Mouse (Mus musculus): ENCODE measurements at regions not wholly inside any gene's neighbourhood (a gene's known extent, or its start where the extent isn't known, plus 50 kb on each side); places are given as distances from the start of the nearest gene placed in this dataset.
"Not testable (repeated sequence)": the region's sequence is repeated elsewhere in the genome, so short reads cannot be mapped to it uniquely, and the experiment has no call there.

- Histone ChIP-seq H3K4me1 (0 out of 2 replicates have a peak, but pooled peaks cover 4% of the 10 kb centered on the region), H3K27ac (replicated peaks) (no peak overlapping the region), H3K9ac (no peak overlapping the region), H3K36me3 (no peaks in the 10 kb centered on the region), H3K4me2 (no peak overlapping the region), H3K4me3 (no peak overlapping the region), H3K27me3 (replicated peaks) (no peaks in the 10 kb centered on the region), H3K9me3 (no peaks in the 10 kb centered on the region)
- ATAC-seq (ENCODE audit: extremely low read depth, insufficient number of reproducible peaks, low FRiP score, low TSS enrichment) = no peak
- WGBS = 82% methylated on average over 6 of the region's 6 CpGs
These were observed 818.0 kb upstream of the Sox9 start for GRCm38 (mm10) chr11:111964066-111964465.

- H3K4me1 ChIP-seq = 0 out of 2 replicates have a peak, but pooled peaks cover 6% of the 10 kb centered on the region
- no peak overlapping the region for H3K4me3 ChIP-seq
- no peak overlapping the region for H3K4me2 ChIP-seq
- no peak overlapping the region for H3K27ac ChIP-seq (replicated peaks)
- no peaks in the 10 kb centered on the region for H3K9me3 ChIP-seq
- WGBS = 81% methylated on average over 3 of the region's 3 CpGs
- no peaks in the 10 kb centered on the region for H3K36me3 ChIP-seq
- ATAC-seq (ENCODE audit: extremely low read depth, insufficient number of reproducible peaks, low FRiP score, low TSS enrichment) = no peak
- H3K9ac ChIP-seq = no peak overlapping the region
- no peaks in the 10 kb centered on the region for H3K27me3 ChIP-seq (replicated peaks)
These were observed 815.6 kb upstream of the Sox9 start for GRCm38 (mm10) chr11:111966401-111966800.

GRCm38 (mm10) chr11:111971001-111971400 is 811.0 kb upstream of the Sox9 start:
- Histone ChIP-seq H3K36me3 (no peaks in the 10 kb centered on the region), H3K9ac (no peak overlapping the region), H3K9me3 (no peaks in the 10 kb centered on the region), H3K27me3 (replicated peaks) (no peaks in the 10 kb centered on the region), H3K4me3 (no peak overlapping the region), H3K4me2 (no peak overlapping the region), H3K27ac (replicated peaks) (no peak overlapping the region), H3K4me1 (0 out of 2 replicates have a peak, but pooled peaks cover 6% of the 10 kb centered on the region)
- WGBS = 63% methylated on average over 4 of the region's 4 CpGs
- no peak for ATAC-seq (ENCODE audit: extremely low read depth, insufficient number of reproducible peaks, low FRiP score, low TSS enrichment)

- ATAC-seq (ENCODE audit: extremely low read depth, insufficient number of reproducible peaks, low FRiP score, low TSS enrichment) = no peak
- Histone ChIP-seq H3K9me3 (no peaks in the 10 kb centered on the region), H3K36me3 (no peaks in the 10 kb centered on the region), H3K27ac (replicated peaks) (no peak overlapping the region), H3K4me3 (no peak overlapping the region), H3K4me2 (no peak overlapping the region), H3K27me3 (replicated peaks) (no peaks in the 10 kb centered on the region), H3K4me1 (no peaks in the 10 kb centered on the region), H3K9ac (no peak overlapping the region)
- 79% methylated on average over 4 of the region's 4 CpGs for WGBS
These were observed 803.4 kb upstream of the Sox9 start for GRCm38 (mm10) chr11:111978667-111979066.

- H3K4me2 ChIP-seq = no peak overlapping the region
- H3K4me1 ChIP-seq = no peaks in the 10 kb centered on the region
- H3K9ac ChIP-seq = no peak overlapping the region
- H3K27me3 ChIP-seq (replicated peaks) = no peaks in the 10 kb centered on the region
- no peak for ATAC-seq (ENCODE audit: extremely low read depth, insufficient number of reproducible peaks, low FRiP score, low TSS enrichment)
- no peak overlapping the region for H3K27ac ChIP-seq (replicated peaks)
- H3K9me3 ChIP-seq = no peaks in the 10 kb centered on the region
- no peak overlapping the region for H3K4me3 ChIP-seq
- no peaks in the 10 kb centered on the region for H3K36me3 ChIP-seq
- WGBS = 65% methylated on average over 4 of the region's 4 CpGs
These were observed 785.6 kb upstream of the Sox9 start for GRCm38 (mm10) chr11:111996395-111996794.

GRCm38 (mm10) chr11:112010848-112011247 is 771.2 kb upstream of the Sox9 start:
- ATAC-seq (ENCODE audit: extremely low read depth, insufficient number of reproducible peaks, low FRiP score, low TSS enrichment); H3K9ac ChIP-seq; H3K9me3 ChIP-seq; H3K4me2 ChIP-seq; H3K4me3 ChIP-seq; H3K27ac ChIP-seq (replicated peaks); H3K4me1 ChIP-seq; H3K36me3 ChIP-seq; H3K27me3 ChIP-seq (replicated peaks): not testable (repeated sequence)
- 55% methylated on average over 1 of the region's 2 CpGs for WGBS

GRCm38 (mm10) chr11:112017906-112018305 is 764.1 kb upstream of the Sox9 start:
- H3K4me3 ChIP-seq = no peak overlapping the region
- no peak overlapping the region for H3K27ac ChIP-seq (replicated peaks)
- no peaks in the 10 kb centered on the region for H3K36me3 ChIP-seq
- no peaks in the 10 kb centered on the region for H3K9me3 ChIP-seq
- H3K9ac ChIP-seq = no peak overlapping the region
- no peak overlapping the region for H3K4me2 ChIP-seq
- 73% methylated on average over 3 of the region's 3 CpGs for WGBS
- no peak for ATAC-seq (ENCODE audit: extremely low read depth, insufficient number of reproducible peaks, low FRiP score, low TSS enrichment)
- H3K27me3 ChIP-seq (replicated peaks) = no peaks in the 10 kb centered on the region
- no peaks in the 10 kb centered on the region for H3K4me1 ChIP-seq

GRCm38 (mm10) chr11:112028031-112028430 is 754.0 kb upstream of the Sox9 start:
- no peak overlapping the region for H3K9ac ChIP-seq
- no peak overlapping the region for H3K27ac ChIP-seq (replicated peaks)
- H3K36me3 ChIP-seq = no peaks in the 10 kb centered on the region
- H3K4me3 ChIP-seq = no peak overlapping the region
- WGBS = 73% methylated on average over 5 of the region's 5 CpGs
- no peaks in the 10 kb centered on the region for H3K27me3 ChIP-seq (replicated peaks)
- no peak overlapping the region for H3K4me2 ChIP-seq
- no peak for ATAC-seq (ENCODE audit: extremely low read depth, insufficient number of reproducible peaks, low FRiP score, low TSS enrichment)
- H3K4me1 ChIP-seq = no peaks in the 10 kb centered on the region
- H3K9me3 ChIP-seq = 0 out of 2 replicates have a peak, but pooled peaks cover 5% of the 10 kb centered on the region

- no peaks in the 10 kb centered on the region for H3K36me3 ChIP-seq
- 89% methylated on average over 11 of the region's 11 CpGs for WGBS
- H3K27me3 ChIP-seq (replicated peaks) = no peaks in the 10 kb centered on the region
- H3K4me2 ChIP-seq = no peak overlapping the region
- H3K4me1 ChIP-seq = no peaks in the 10 kb centered on the region
- H3K9me3 ChIP-seq = no peaks in the 10 kb centered on the region
- no peak overlapping the region for H3K4me3 ChIP-seq
- H3K27ac ChIP-seq (replicated peaks) = no peak overlapping the region
- no peak overlapping the region for H3K9ac ChIP-seq
- no peak for ATAC-seq (ENCODE audit: extremely low read depth, insufficient number of reproducible peaks, low FRiP score, low TSS enrichment)
These were observed 743.3 kb upstream of the Sox9 start for GRCm38 (mm10) chr11:112038741-112039140.

GRCm38 (mm10) chr11:112044455-112044854 is 737.6 kb upstream of the Sox9 start:
- Histone ChIP-seq H3K27me3 (replicated peaks) (no peaks in the 10 kb centered on the region), H3K4me3 (no peak overlapping the region), H3K27ac (replicated peaks) (no peak overlapping the region), H3K9me3 (no peaks in the 10 kb centered on the region), H3K4me2 (no peak overlapping the region), H3K36me3 (no peaks in the 10 kb centered on the region), H3K9ac (no peak overlapping the region), H3K4me1 (no peaks in the 10 kb centered on the region)
- ATAC-seq (ENCODE audit: extremely low read depth, insufficient number of reproducible peaks, low FRiP score, low TSS enrichment) = no peak
- 44% methylated on average over 5 of the region's 5 CpGs for WGBS

GRCm38 (mm10) chr11:112045353-112045752 is 736.7 kb upstream of the Sox9 start:
- Histone ChIP-seq H3K4me1 (no peaks in the 10 kb centered on the region), H3K9me3 (no peaks in the 10 kb centered on the region), H3K4me3 (no peak overlapping the region), H3K36me3 (no peaks in the 10 kb centered on the region), H3K4me2 (no peak overlapping the region), H3K27ac (replicated peaks) (no peak overlapping the region), H3K27me3 (replicated peaks) (no peaks in the 10 kb centered on the region), H3K9ac (no peak overlapping the region)
- ATAC-seq (ENCODE audit: extremely low read depth, insufficient number of reproducible peaks, low FRiP score, low TSS enrichment) = no peak
- 60% methylated on average over 2 of the region's 2 CpGs for WGBS

- Histone ChIP-seq H3K4me3 (no peak overlapping the region), H3K9me3 (no peaks in the 10 kb centered on the region), H3K27me3 (replicated peaks) (no peaks in the 10 kb centered on the region), H3K4me1 (no peaks in the 10 kb centered on the region), H3K36me3 (no peaks in the 10 kb centered on the region), H3K9ac (no peak overlapping the region), H3K4me2 (no peak overlapping the region), H3K27ac (replicated peaks) (no peak overlapping the region)
- ATAC-seq (ENCODE audit: extremely low read depth, insufficient number of reproducible peaks, low FRiP score, low TSS enrichment) = no peak
- WGBS = 45% methylated on average over 7 of the region's 7 CpGs
These were observed 731.7 kb upstream of the Sox9 start for GRCm38 (mm10) chr11:112050362-112050761.
